Mouse (Mus musculus): ENCODE measurements around the gene H1f0.

Gene H1f0

GRCm38 (mm10) chr15:79073752-79074151 lies 45.5 kb downstream of the H1f0 start:
- no peak for DNase-seq

- no peak for DNase-seq
These were observed 46.2 kb downstream of the H1f0 start for GRCm38 (mm10) chr15:79074446-79074845.

- DNase-seq: peak; percentile 85 to 93
These were observed 46.8 kb downstream of the H1f0 start, which contains the start of gene Eif3l for GRCm38 (mm10) chr15:79074913-79075532. Eif3l (plus strand) TSS chr15:79075179.

- no peak for DNase-seq
These were observed 47.6 kb downstream of the H1f0 start for GRCm38 (mm10) chr15:79075658-79076365.

GRCm38 (mm10) chr15:79079567-79079966 lies 51.3 kb downstream of the H1f0 start:
- DNase-seq: no peak

All from cerebellum, postnatal 25 days (tissue).